Mouse (Mus musculus) hindbrain, embryonic 14.5 days (tissue): ENCODE measurements around the gene Fam222a. TPM values are rescaled to one million over a fixed set of nuclear protein-coding genes. Genes with fewer than 3 reads are reported as not detected.

ENCODE experiments used
- ATAC-seq: fragments of 200-750 bp; cut with Nextera tagmentation; 2 replicates; pipeline ENCODE4 v1.8.0; 2017; ENCODE audit warnings: moderate number of reproducible peaks, mild to moderate bottlenecking, moderate TSS enrichment, moderate library complexity; ENCODE audit not compliant: low FRiP score
- DNase-seq: peaks from one replicate; pipeline ENCODE4 v3.0.0-alpha.2; 2015; ENCODE audit warnings: low spot score
- H3K27ac ChIP-seq: fragments of 300-500 bp; sonication (generic); 2 replicates; pipeline ENCODE4 v1.5.1; 2014; ENCODE audit warnings: mild to moderate bottlenecking, moderate library complexity
- H3K27me3 ChIP-seq: fragments of 300-500 bp; sonication (generic); 2 replicates; pipeline ENCODE4 v1.6.1; 2014; ENCODE audit warnings: mild to moderate bottlenecking, low read length, mixed read lengths; ENCODE audit not compliant: control insufficient read depth, insufficient read depth
- H3K36me3 ChIP-seq: fragments of 300-500 bp; sonication (generic); replicated peaks from 2 replicates; pipeline ENCODE4 v1.6.1; 2014; ENCODE audit not compliant: control insufficient read depth, insufficient read depth
- H3K4me1 ChIP-seq: fragments of 300-500 bp; sonication (generic); replicated peaks from 2 replicates; pipeline ENCODE4 v1.6.1; 2014; ENCODE audit warnings: antibody characterized with exemption, low read length, mixed read lengths; ENCODE audit not compliant: control insufficient read depth, insufficient read depth
- H3K4me2 ChIP-seq: fragments of 300-500 bp; sonication (generic); replicated peaks from 2 replicates; pipeline ENCODE4 v1.6.1; 2014; ENCODE audit warnings: mild to moderate bottlenecking, moderate library complexity
- H3K4me3 ChIP-seq: fragments of 300-500 bp; sonication (generic); replicated peaks from 2 replicates; pipeline ENCODE4 v1.5.1; 2014; ENCODE audit warnings: mild to moderate bottlenecking, low read length
- H3K9ac ChIP-seq: fragments of 300-500 bp; sonication (generic); 2 replicates; pipeline ENCODE4 v1.6.1; 2014
- H3K9me3 ChIP-seq: fragments of 300-500 bp; sonication (generic); 2 replicates; pipeline ENCODE4 v1.6.1; 2016; ENCODE audit warnings: low read length; ENCODE audit not compliant: control insufficient read depth
- WGBS: fragments of 180-500 bp; shearing (Covaris S2); extraction: QIAGEN DNeasy Blood & Tissue Kit; methylation state at CpG from one replicate; pipeline ENCODE4 v1.1.7; 2014; 5-methylcytosine and 5-hydroxymethylcytosine counted together
- polyA plus RNA-seq: library from polyadenylated mRNA; unstranded; fragments of >200 nt; fragmentation: Nextera tagmentation; extraction: Ambion mirVana; gene quantifications from 2 replicates; pipeline ENCODE4 v1.2.1, GENCODE M21; 2014

The Fam222a gene
- 6.6 and 6.7 TPM in 2 replicates for polyA plus RNA-seq

GRCm38 (mm10) chr5:114567565-114568197 is at the start of gene Fam222a:
Gene Fam222a (plus strand): TSS chr5:114568016.
- Histone ChIP-seq H3K36me3 (no peaks in the 10 kb centered on the region), H3K27me3 (no peaks in the 10 kb centered on the region; the same call in 1 of the 2 replicates), H3K4me3 (peak within 1 kb of the TSS; percentile 82), H3K4me2 (peak within 1 kb of the TSS; percentile 89), H3K9ac (peak within 1 kb of the TSS; percentile 72), H3K27ac (peak within 1 kb of the TSS; percentile 90), H3K9me3 (0 out of 2 replicates have a peak, but pooled peaks cover 7% of the 10 kb centered on the region), H3K4me1 (peaks cover 42% of the 10 kb centered on the region)
- peak; percentile 67 for ATAC-seq
- WGBS: under 1% methylated on average over 65 of the region's 72 CpGs
- peak; percentile 78 for DNase-seq

DNA sequence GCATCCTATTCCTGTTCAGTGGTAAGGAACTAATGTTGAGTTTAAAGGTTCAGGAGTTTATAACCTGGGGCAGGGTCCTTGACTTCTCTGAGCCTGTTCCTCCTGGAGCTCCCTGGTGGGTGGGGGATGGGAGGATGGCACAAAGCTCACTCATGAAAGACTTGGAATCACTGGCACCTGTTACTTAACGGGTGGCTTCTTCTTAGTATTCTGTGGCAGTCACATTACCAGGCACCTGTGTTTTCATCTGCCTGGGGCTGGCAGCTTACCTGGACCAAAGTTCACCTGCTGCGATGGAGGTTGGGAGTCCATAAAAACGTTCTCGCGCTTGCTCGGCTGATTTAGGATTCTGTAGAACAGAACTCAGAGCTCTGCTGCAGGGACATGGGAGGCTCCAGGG is 39.5 kb upstream of the Fam222a start:
- Histone ChIP-seq H3K4me1 (no peaks in the 10 kb centered on the region), H3K27ac (no peak overlapping the region), H3K27me3 (no peaks in the 10 kb centered on the region), H3K9me3 (no peaks in the 10 kb centered on the region), H3K9ac (no peak overlapping the region), H3K4me2 (no peak overlapping the region), H3K36me3 (no peaks in the 10 kb centered on the region), H3K4me3 (no peak overlapping the region)
- WGBS: 87% methylated on average over 6 of the region's 6 CpGs
- no peak for DNase-seq
- ATAC-seq: no peak

- no peaks in the 10 kb centered on the region for H3K9me3 ChIP-seq
- no peaks in the 10 kb centered on the region for H3K4me1 ChIP-seq
- ATAC-seq (no peak), DNase-seq (no peak)
- H3K27ac ChIP-seq: no peak overlapping the region
- H3K36me3 ChIP-seq: no peaks in the 10 kb centered on the region
- no peak overlapping the region for H3K4me3 ChIP-seq
- WGBS: 55% methylated on average over 6 of the region's 6 CpGs
- no peaks in the 10 kb centered on the region for H3K27me3 ChIP-seq
- no peak overlapping the region for H3K4me2 ChIP-seq
- no peak overlapping the region for H3K9ac ChIP-seq
These were observed 37.5 kb upstream of the Fam222a start for GRCm38 (mm10) chr5:114530337-114530736.

DNA sequence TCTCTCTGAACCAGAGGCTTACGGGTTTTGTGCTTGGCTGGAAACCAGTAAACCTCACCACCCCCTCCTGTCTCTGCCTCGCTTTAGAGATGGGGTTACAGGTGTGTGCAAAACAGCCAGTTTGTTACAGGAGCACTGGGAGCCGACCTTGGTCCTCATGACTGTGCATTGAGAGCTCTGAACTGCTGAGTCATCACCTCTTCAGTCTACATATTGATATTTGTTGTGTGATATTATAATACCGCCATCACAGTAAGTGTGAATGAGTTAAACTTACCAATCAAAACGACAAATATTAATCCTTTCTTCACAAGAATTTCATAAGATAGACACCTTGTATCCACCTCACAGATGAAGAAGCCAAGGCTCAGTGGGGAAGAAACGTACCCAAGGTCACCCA is 35.8 kb upstream of the Fam222a start:
- WGBS: 79% methylated on average over 6 of the region's 6 CpGs
- ATAC-seq: no peak
- H3K4me3 ChIP-seq: no peak overlapping the region
- no peaks in the 10 kb centered on the region for H3K4me1 ChIP-seq
- no peaks in the 10 kb centered on the region for H3K9me3 ChIP-seq
- peaks cover 5% of the 10 kb centered on the region; the same call in 1 of the 2 replicates for H3K27me3 ChIP-seq
- H3K27ac ChIP-seq: no peak overlapping the region
- DNase-seq: no peak
- H3K4me2 ChIP-seq: no peak overlapping the region
- H3K9ac ChIP-seq: no peak overlapping the region
- H3K36me3 ChIP-seq: no peaks in the 10 kb centered on the region

- no peaks in the 10 kb centered on the region for H3K36me3 ChIP-seq
- no peak overlapping the region for H3K9ac ChIP-seq
- H3K27ac ChIP-seq: 0 out of 2 replicates have a peak overlapping the region, but pooled peaks have one; percentile 48
- ATAC-seq (peak; percentile 51; the same call in 1 of the 2 replicates), DNase-seq (peak; percentile 72)
- 0 out of 2 replicates have a peak, but pooled peaks cover 1% of the 10 kb centered on the region for H3K9me3 ChIP-seq
- no peak overlapping the region for H3K4me3 ChIP-seq
- H3K27me3 ChIP-seq: peaks cover 9% of the 10 kb centered on the region
- WGBS: 9% methylated on average over 26 of the region's 26 CpGs
- H3K4me2 ChIP-seq: peak overlapping the region; percentile 34
- peaks cover 20% of the 10 kb centered on the region for H3K4me1 ChIP-seq
These were observed 30.4 kb upstream of the Fam222a start for GRCm38 (mm10) chr5:114537308-114538020.

GRCm38 (mm10) chr5:114538021-114538405 is 29.8 kb upstream of the Fam222a start:
- Histone ChIP-seq H3K4me2 (peak overlapping the region; percentile 34), H3K36me3 (no peaks in the 10 kb centered on the region), H3K27me3 (peaks cover 9% of the 10 kb centered on the region), H3K4me3 (no peak overlapping the region), H3K4me1 (peaks cover 20% of the 10 kb centered on the region), H3K27ac (0 out of 2 replicates have a peak overlapping the region, but pooled peaks have one; percentile 48), H3K9ac (no peak overlapping the region), H3K9me3 (0 out of 2 replicates have a peak, but pooled peaks cover 3% of the 10 kb centered on the region)
- 24% methylated on average over 8 of the region's 8 CpGs for WGBS
- ATAC-seq (no peak), DNase-seq (no peak)

DNA sequence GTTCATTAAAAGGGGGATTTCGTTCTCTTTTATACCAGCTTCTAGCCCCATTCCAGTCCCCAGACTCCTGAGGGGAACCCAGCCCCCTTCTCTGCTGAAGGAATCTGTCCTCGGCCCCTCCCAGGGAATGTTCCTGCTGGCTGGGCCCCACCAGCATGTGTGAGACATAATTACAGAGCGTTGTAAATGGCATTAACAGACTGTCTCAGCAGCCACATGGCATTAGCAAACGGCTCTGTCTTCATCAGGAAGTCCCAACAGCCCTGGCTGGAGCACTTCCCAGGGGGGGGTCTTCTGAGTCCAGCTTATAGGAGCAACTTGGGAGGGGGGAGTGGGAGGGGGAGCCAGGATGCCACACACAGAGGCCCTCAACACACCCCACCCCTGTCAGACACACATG is 29.1 kb upstream of the Fam222a start:
- Histone ChIP-seq H3K9me3 (0 out of 2 replicates have a peak, but pooled peaks cover 3% of the 10 kb centered on the region), H3K4me3 (no peak overlapping the region), H3K4me2 (no peak overlapping the region), H3K36me3 (no peaks in the 10 kb centered on the region), H3K27me3 (peaks cover 9% of the 10 kb centered on the region), H3K9ac (no peak overlapping the region), H3K4me1 (peaks cover 20% of the 10 kb centered on the region), H3K27ac (no peak overlapping the region)
- no peak for DNase-seq
- ATAC-seq: 0 out of 2 replicates have a peak, but pooled peaks have one; percentile 34
- WGBS: 25% methylated on average over 4 of the region's 4 CpGs

DNA sequence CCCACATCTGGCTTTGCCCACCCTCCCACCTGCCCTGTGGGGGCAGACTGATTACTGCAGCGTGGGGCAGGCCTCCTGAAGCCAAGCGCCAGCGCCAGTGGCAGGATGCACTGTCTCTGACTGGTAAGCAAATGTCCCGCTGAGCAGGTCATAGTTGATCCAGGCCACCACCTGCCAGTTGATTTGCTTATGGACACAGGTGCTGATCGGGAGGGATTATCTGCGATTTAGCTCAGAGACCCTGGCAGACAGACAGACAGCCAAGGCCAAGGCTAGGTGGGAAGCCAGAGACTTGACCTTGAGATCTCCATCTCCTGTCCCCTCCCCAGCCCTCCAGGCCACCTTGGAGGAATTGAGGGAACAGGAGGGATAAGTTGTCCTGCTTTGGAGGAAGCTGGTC is 28.1 kb upstream of the Fam222a start:
- H3K9me3 ChIP-seq: 0 out of 2 replicates have a peak, but pooled peaks cover 3% of the 10 kb centered on the region
- whole genome bisulfite sequencing: 62% methylated on average over 6 of the region's 6 CpGs

DNA sequence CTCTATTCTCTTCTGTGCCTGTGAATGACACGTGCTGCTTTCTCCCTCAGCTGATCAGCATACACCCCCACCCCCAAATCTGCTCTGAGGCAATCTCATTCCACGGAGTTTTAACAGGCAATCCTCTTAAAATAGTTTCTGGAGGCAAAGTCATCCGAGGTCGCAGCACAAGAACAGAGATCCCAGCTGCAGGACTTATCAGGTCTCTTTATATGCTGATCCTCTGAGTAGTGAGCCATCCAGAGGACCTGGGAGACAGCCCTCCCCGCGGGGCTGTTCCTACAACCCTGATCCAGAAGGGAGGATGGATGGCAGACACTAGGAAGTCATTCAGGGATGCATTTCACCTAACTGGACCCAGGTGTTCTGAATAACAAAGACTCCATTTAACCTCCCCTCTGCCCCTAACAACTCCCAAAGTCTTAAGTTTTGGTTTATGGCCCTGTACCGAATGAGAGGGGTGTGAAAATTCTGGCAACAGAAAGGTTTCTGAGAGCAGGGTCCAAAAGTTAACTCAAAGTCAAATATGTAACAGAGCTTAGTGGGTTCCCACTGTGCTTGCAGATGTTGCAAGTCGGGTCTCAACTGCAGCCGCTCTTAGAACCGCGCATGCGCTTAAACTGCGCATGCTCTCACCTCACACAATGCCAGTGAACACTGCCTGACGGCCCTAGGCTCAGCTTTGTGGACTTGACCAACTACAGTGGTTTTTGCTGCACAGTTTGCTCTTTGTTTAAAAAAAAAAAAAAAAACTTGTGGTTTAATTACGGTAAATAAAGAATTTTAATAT is 26.0 kb upstream of the Fam222a start:
- H3K27me3 ChIP-seq: peaks cover 6% of the 10 kb centered on the region
- H3K9me3 ChIP-seq: 0 out of 2 replicates have a peak, but pooled peaks cover 3% of the 10 kb centered on the region
- ATAC-seq (no peak), DNase-seq (no peak)
- H3K4me2 ChIP-seq: no peak overlapping the region
- no peaks in the 10 kb centered on the region for H3K36me3 ChIP-seq
- WGBS: 36% methylated on average over 15 of the region's 15 CpGs
- H3K27ac ChIP-seq: no peak overlapping the region
- no peak overlapping the region for H3K4me3 ChIP-seq
- H3K9ac ChIP-seq: no peak overlapping the region
- peaks cover 20% of the 10 kb centered on the region for H3K4me1 ChIP-seq

More for the DNA sequence above, 28.1 kb upstream of the Fam222a start:
- H3K27me3 ChIP-seq: peaks cover 9% of the 10 kb centered on the region
- H3K4me3 ChIP-seq: no peak overlapping the region
- H3K9ac ChIP-seq: no peak overlapping the region
- peaks cover 20% of the 10 kb centered on the region for H3K4me1 ChIP-seq
- H3K27ac ChIP-seq: no peak overlapping the region
- H3K36me3 ChIP-seq: no peaks in the 10 kb centered on the region
- DNase-seq: no peak
- H3K4me2 ChIP-seq: no peak overlapping the region
- ATAC-seq: no peak
